Mouse (Mus musculus) layer of hippocampus, postnatal 10 days (tissue): ENCODE measurements around the gene Panx1. TPM values are rescaled to one million over a fixed set of nuclear protein-coding genes. Genes with fewer than 3 reads are reported as not detected.

ENCODE experiments used
- DNase-seq, 2 experiments: peaks; one replicate each; pipeline ENCODE4 v3.0.0; 2021; ENCODE audit warnings: low spot score in 2 of 2
- total RNA-seq, 2 experiments: library from RNA; stranded (reverse); gene quantifications; 2 replicates each; pipeline ENCODE4 v1.2.3; 2021

The Panx1 gene
- total RNA-seq, 2 experiments from 2014 or later, result 67.9 to 68.7 TPM

DNA sequence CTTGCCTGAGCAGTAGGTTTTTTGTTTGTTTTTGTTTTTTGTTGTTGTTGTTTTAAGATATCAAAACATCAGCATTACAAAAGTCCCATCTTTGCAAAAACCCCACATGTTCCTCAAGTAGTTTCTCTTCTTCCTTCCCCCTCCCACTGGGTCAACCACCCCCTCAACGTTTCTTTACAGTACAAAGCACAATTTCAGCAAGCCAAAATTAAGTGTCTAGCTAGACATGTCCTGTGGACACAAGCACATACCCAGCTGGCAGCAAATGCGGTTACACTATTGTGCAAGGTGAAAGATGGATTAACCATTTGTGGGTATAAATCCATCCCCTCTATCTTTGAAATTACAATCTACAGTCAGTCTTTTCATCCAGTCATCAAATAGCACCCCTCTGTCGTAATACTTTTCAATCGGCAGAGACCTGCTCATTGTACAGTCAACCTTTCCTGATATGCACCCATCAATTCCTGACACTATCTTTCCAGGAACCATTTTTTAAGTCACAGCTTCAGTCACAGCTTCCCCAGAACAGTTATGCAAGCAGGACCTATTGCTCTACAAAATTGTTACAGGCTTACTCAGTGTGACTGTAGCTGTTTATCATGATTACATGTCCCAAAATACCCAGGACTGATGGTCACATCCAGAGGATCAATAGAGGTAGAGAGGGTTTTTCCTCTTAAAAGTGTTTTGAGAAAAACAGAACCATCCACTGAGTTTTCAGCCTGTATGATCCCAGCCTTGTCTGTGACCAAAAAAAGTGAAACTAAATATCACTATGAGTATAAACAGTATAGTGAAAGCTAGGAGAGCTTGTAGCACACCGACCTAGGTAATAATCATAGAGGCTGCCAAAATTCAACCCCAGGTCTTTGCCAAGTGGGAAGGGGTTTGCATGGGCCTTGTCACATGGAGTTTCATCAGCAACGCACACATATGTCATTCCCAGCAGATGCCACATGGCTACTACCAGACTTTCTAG lies 70.7 kb downstream of the Panx1 start:
- DNase-seq, result no peak

GRCm38 (mm10) chr9:14973762-14974161 lies 71.5 kb downstream of the Panx1 start:
- DNase-seq, result no peak

GRCm38 (mm10) chr9:14970805-14971525 lies 74.3 kb downstream of the Panx1 start:
- DNase-seq, result no peak

DNA sequence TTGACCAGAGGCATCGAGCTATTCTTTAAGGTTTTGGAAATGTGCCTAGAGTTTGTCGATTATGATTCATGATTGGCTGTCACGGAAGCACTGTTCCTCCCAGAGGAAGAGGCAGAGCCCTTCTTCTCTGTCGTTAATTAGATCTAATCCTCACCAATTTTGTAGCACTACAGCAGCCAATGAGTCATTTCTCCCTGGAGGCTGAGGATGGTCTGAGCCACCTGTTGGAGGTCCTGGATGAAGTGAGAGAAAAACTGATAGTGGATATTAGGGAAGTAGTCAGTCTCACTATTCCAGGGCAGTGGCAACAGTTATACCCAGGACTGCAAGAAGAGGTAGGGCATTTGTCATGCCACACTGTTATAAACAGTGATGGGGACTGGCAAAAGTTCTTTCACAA lies 75.1 kb downstream of the Panx1 start:
- no peak for DNase-seq

- no peak for DNase-seq
These were observed 77.7 kb downstream of the Panx1 start for GRCm38 (mm10) chr9:14967598-14967997.

DNA sequence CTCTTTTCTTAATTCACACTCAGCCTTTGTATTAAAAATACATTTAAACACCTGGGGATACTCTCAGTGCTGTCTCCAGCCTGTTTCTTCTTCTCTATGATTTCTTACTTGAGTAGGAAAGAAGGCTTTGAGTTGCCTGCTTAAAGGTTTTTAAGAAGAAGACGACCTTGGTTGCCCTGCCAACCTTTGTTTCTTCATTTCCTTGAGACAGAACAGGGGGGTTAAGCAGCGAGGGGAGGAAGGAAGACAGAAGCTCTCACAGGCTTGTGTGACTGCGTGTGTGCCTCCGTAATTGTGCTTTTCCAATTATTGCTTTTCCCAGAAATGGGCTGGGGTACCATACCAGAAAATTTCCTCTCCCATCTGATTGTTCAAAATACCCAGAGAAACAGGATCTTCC lies 78.5 kb downstream of the Panx1 start:
- DNase-seq, result no peak

GRCm38 (mm10) chr9:14965368-14965767 lies 79.9 kb downstream of the Panx1 start:
- no peak for DNase-seq

GRCm38 (mm10) chr9:14962769-14963168 lies 82.5 kb downstream of the Panx1 start:
- DNase-seq, result no peak

DNA sequence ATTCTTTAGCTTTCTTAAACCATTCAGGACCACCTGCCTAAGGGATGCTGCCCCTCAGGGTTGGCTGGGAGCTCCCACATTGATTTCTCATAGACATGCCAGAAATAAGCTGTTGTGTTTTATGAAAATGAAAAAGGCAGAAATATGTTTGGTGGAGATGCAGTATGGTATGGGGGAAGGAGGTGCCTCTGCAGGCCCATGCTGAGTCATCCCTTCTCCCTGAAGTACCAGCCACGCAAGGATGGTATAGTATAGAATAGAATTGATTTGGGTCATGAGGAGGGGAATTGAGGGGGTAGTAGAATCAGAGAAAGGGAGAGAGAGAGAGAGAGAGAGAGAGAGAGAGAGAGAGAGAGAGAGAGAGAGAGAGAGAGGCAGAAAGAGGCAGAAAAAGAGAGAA lies 90.6 kb downstream of the Panx1 start:
- DNase-seq, result no peak

Other genes with a start within 250 kb of the Panx1 start
- gene Gpr83, start 185.3 kb downstream of the Panx1 start, total RNA-seq, result 1 to 10 TPM; 7.5 to 7.7 TPM
- gene Izumo1r, start 141.5 kb downstream of the Panx1 start, total RNA-seq, result not detected
- not detected for gene Hephl1, start 66.6 kb upstream of the Panx1 start, total RNA-seq
- gene Vstm5, start 193.6 kb upstream of the Panx1 start, total RNA-seq, result 1 to 10 TPM; 7.0 to 7.2 TPM
- gene Med17, start 234.5 kb upstream of the Panx1 start, total RNA-seq, result 10 to 100 TPM; 29.5 to 33.3 TPM